In genomic region chr16:85147440-85147839, GRCm38 (mm10) we compare ENCODE assay signal across 20 mouse cellular contexts. TPM values are rescaled to one million over a fixed set of nuclear protein-coding genes. Genes with fewer than 3 reads are reported as not detected.
DNase-seq lines count a peak whose midpoint lies in the region; ATAC-seq and TF ChIP-seq lines count a peak whose summit lies in the region.
"Had no signal": no experiment of that assay in that cellular context is flagged by ENCODE, and none has a peak within 500 bp of the region (broad histone marks: within the 10 kb centered on the region; RNA-seq: fewer than 3 reads in every experiment).

No protein-coding gene starts in this region.

- peaks cover 32% of the 10 kb centered on the region for H3K36me3 ChIP-seq in heart, adult 2 months (ENCODE audit: control insufficient read depth, insufficient read depth, low read length)
- no peaks in the 10 kb centered on the region for H3K36me3 ChIP-seq in kidney, adult 2 months (ENCODE audit: control insufficient read depth, insufficient read depth, low read length)
- H3K36me3 ChIP-seq in kidney, embryonic 14.5 days (ENCODE audit: control insufficient read depth, insufficient read depth, low read length): no peaks in the 10 kb centered on the region; the same call in 1 of the 2 replicates
- H3K36me3 ChIP-seq: intestine, embryonic 15.5 days; limb, embryonic 13.5 days; stomach, embryonic 15.5 days had no signal

- H3K27me3 ChIP-seq in heart, adult 2 months (ENCODE audit: control insufficient read depth, insufficient read depth, low read length): no peaks in the 10 kb centered on the region
- H3K27me3 ChIP-seq in kidney, adult 2 months (replicated peaks; ENCODE audit: control insufficient read depth, insufficient read depth, low read length): no peaks in the 10 kb centered on the region
- H3K27me3 ChIP-seq in kidney, embryonic 14.5 days (ENCODE audit: control insufficient read depth, insufficient read depth, low read length): no peaks in the 10 kb centered on the region
- H3K27me3 ChIP-seq: intestine, embryonic 15.5 days; limb, embryonic 13.5 days; neural tube, embryonic 12.5 days; stomach, embryonic 15.5 days had no signal

- TF ChIP-seq POLR2A in heart, adult 2 months (IDR thresholded peaks at IDR 0.05; ENCODE audit: insufficient read depth, low read depth, low read length): no peak
- no peak for TF ChIP-seq POLR2A in kidney, adult 2 months (IDR thresholded peaks at IDR 0.05; ENCODE audit: low read depth, low read length)

- no peak overlapping the region for H3K4me3 ChIP-seq in heart, adult 2 months
- no peak overlapping the region for H3K4me3 ChIP-seq in kidney, adult 2 months (ENCODE audit: insufficient read depth, low read depth, low read length)
- H3K4me3 ChIP-seq in kidney, embryonic 14.5 days (ENCODE audit: low read length): no peak overlapping the region
- H3K4me3 ChIP-seq: intestine, embryonic 15.5 days; limb, embryonic 13.5 days; midbrain, embryonic 10.5 days; neural tube, embryonic 12.5 days; stomach, embryonic 15.5 days had no signal

- H3K9ac ChIP-seq in heart, adult 2 months (ENCODE audit: low read depth, low read length): no peak overlapping the region
- H3K9ac ChIP-seq in kidney, embryonic 14.5 days (ENCODE audit: low read depth, low read length): no peak overlapping the region
- H3K9ac ChIP-seq: hindbrain, embryonic 14.5 days; intestine, embryonic 15.5 days; limb, embryonic 13.5 days; liver, embryonic 14.5 days; neural tube, embryonic 12.5 days; stomach, embryonic 15.5 days had no signal

- intact Hi-C loops in heart, adult 2 months (cut with DNase I): no loop called here
- intact Hi-C loops in heart, postnatal 25 days (cut with DNase I): no loop called here

- no peak overlapping the region for H3K4me2 ChIP-seq in kidney, embryonic 14.5 days (replicated peaks; ENCODE audit: low read depth, low read length)
- H3K4me2 ChIP-seq: hindbrain, embryonic 14.5 days; intestine, embryonic 15.5 days; limb, embryonic 13.5 days; neural tube, embryonic 12.5 days; stomach, embryonic 15.5 days had no signal

- no peak for TF ChIP-seq EP300 in heart, adult 2 months (IDR thresholded peaks at IDR 0.05; ENCODE audit: insufficient read depth, low read depth, low read length)

- ATAC-seq in kidney, embryonic 14.5 days (ENCODE audit: low FRiP score, low TSS enrichment): no peak
- ATAC-seq: forebrain, embryonic 14.5 days; intestine, embryonic 15.5 days had no signal

- peak overlapping the region; percentile 66 for H3K27ac ChIP-seq in heart, adult 2 months
- H3K27ac ChIP-seq in kidney, adult 2 months (ENCODE audit: insufficient read depth, low read depth, low read length): peak overlapping the region; percentile 62
- H3K27ac ChIP-seq in kidney, embryonic 14.5 days (ENCODE audit: low read depth, low read length): no peak overlapping the region; the same call in 1 of the 2 replicates
- H3K27ac ChIP-seq: hindbrain, embryonic 14.5 days; intestine, embryonic 15.5 days; limb, embryonic 13.5 days; liver, embryonic 14.5 days; midbrain, embryonic 10.5 days; neural tube, embryonic 12.5 days had no signal

- no peaks in the 10 kb centered on the region for H3K9me3 ChIP-seq in kidney, embryonic 14.5 days (ENCODE audit: control insufficient read depth, low read length)
- H3K9me3 ChIP-seq: intestine, embryonic 15.5 days; limb, embryonic 13.5 days; midbrain, embryonic 10.5 days; neural tube, embryonic 12.5 days; stomach, embryonic 15.5 days had no signal

- TF ChIP-seq CTCF in heart, adult 2 months (IDR thresholded peaks at IDR 0.05): no peak
- TF ChIP-seq CTCF in kidney, adult 2 months (conservative IDR thresholded peaks at IDR 0.05; ENCODE audit: insufficient read depth, insufficient read length, low read depth, low read length): no peak

- 31% methylated on average over 4 of the region's 4 CpGs for WGBS in heart, adult 2 months
- 36% methylated on average over 4 of the region's 4 CpGs for WGBS in kidney, adult 2 months
- 45% methylated on average over 4 of the region's 4 CpGs for WGBS in kidney, embryonic 14.5 days

- DNase-seq in heart, adult 2 months: no peak
- no peak for DNase-seq in heart, postnatal 25 days (ENCODE audit: low spot score)
- DNase-seq in kidney, adult 2 months: peak; percentile 50
- DNase-seq in lung, postnatal 36 days: peak; percentile 52
- no peak for DNase-seq in lung, postnatal 10 days
- no peak for DNase-seq in layer of hippocampus, adult 11-12 months (ENCODE audit: low spot score)
- DNase-seq: cerebellum, adult 11 months; cerebellum, postnatal 14 days; embryo, embryonic 11 days; right cerebral cortex, postnatal 14 days; thymus, adult 2 months had no signal

- H3K4me1 ChIP-seq in heart, adult 2 months (ENCODE audit: control insufficient read depth, insufficient read depth, low read length): peaks cover 26% of the 10 kb centered on the region
- H3K4me1 ChIP-seq in kidney, adult 2 months (ENCODE audit: control insufficient read depth, insufficient read depth, low read length): peaks cover 45% of the 10 kb centered on the region
- peaks cover 43% of the 10 kb centered on the region for H3K4me1 ChIP-seq in kidney, embryonic 14.5 days (ENCODE audit: control insufficient read depth, insufficient read depth, low read length)

- peaks cover 4% of the 10 kb centered on the region for H3K79me2 ChIP-seq in heart, adult 2 months (replicated peaks; ENCODE audit: control insufficient read depth, insufficient read depth, low read length)

RNA-seq across cellular contexts. Expression of gene App, which starts 26.1 kb away (rescaled TPM):
- 100 to 1,000 TPM; 141 to 142 TPM for total RNA-seq in heart, adult 2 months (2021)
- polyA plus RNA-seq in heart, adult 2 months (2012; rRNA removed): 90.6 and 116 TPM in 2 replicates
- 100 to 1,000 TPM; 142 to 157 TPM for total RNA-seq in heart, postnatal 25 days (2021)
- polyA plus RNA-seq in kidney, adult 2 months (2012; rRNA removed): 587 and 592 TPM in 2 replicates
- polyA plus RNA-seq in kidney, embryonic 14.5 days (2014; fragmentation: Nextera tagmentation; extraction: Ambion mirVana): 166 and 225 TPM in 2 replicates

Comparison
In these comparisons a context has a peak if more than half of its experiments do, and no peak if none do; other contexts are left out.
1. DNase-seq: peak in kidney, adult 2 months (single experiment) and lung, postnatal 36 days (single experiment); none in heart, adult 2 months (0 of 2), heart, postnatal 25 days (single experiment), lung, postnatal 10 days (single experiment) and layer of hippocampus, adult 11-12 months (single experiment).